Mouse (Mus musculus) MEL (cell line): Measurements from ENCODE around the gene Gpr37l1. TPM values are rescaled to one million over a fixed set of nuclear protein-coding genes. Genes with fewer than 3 reads are reported as not detected.

ENCODE experiments used
- DNase-seq: peaks from one replicate; pipeline ENCODE4 v3.0.0; 2011; ENCODE audit warnings: low read depth, low spot score
- H3K27ac ChIP-seq: 2 replicates; pipeline ENCODE4 v1.5.1; 2012; ENCODE audit warnings: low read depth, mild to moderate bottlenecking, control low read depth, low read length, moderate library complexity; ENCODE audit not compliant: control insufficient read depth
- H3K27me3 ChIP-seq, 2 experiments: fragments of 150-350 bp in 1 of 2; sonication (generic) in 1 of 2; 2 replicates each; pipeline ENCODE4 v1.6.1; 2012; ENCODE audit warnings: low read length in 2 of 2, mild to moderate bottlenecking in 2 of 2, improper control_type of control experiment in 1 of 2, moderate library complexity in 1 of 2; ENCODE audit not compliant: insufficient read depth in 2 of 2, control insufficient read depth in 1 of 2
- H3K36me3 ChIP-seq, 2 experiments: 2 replicates each; pipeline ENCODE4 v1.6.1; 2012 to 2014; ENCODE audit warnings: low read length in 2 of 2, improper control_type of control experiment in 1 of 2, inconsistent platforms in 1 of 2, mild to moderate bottlenecking in 1 of 2; ENCODE audit not compliant: insufficient read depth in 2 of 2, control insufficient read depth in 1 of 2
- H3K4me1 ChIP-seq, 2 experiments: fragments of 150-350 bp in 1 of 2; sonication (generic) in 1 of 2; 2 replicates each; pipeline ENCODE4 v1.6.1; 2012; ENCODE audit warnings: low read length in 2 of 2, improper control_type of control experiment in 1 of 2, mild to moderate bottlenecking in 1 of 2; ENCODE audit not compliant: insufficient read depth in 2 of 2, control insufficient read depth in 1 of 2
- H3K4me3 ChIP-seq, 2 experiments: fragments of 150-350 bp in 1 of 2; sonication (generic) in 1 of 2; 2 replicates each; pipeline ENCODE4 v1.5.1; 2012; ENCODE audit warnings: low read depth in 2 of 2, low read length in 2 of 2, mild to moderate bottlenecking in 2 of 2, moderate library complexity in 2 of 2, control low read depth in 1 of 2, improper control_type of control experiment in 1 of 2; ENCODE audit not compliant: control insufficient read depth in 1 of 2, insufficient read depth in 1 of 2
- H3K79me2 ChIP-seq: 2 replicates; pipeline ENCODE4 v1.6.1; 2012; ENCODE audit warnings: mild to moderate bottlenecking, low read length, moderate library complexity; ENCODE audit not compliant: control insufficient read depth, poor library complexity, insufficient read depth
- H3K9ac ChIP-seq: 2 replicates; pipeline ENCODE4 v1.6.1; 2012; ENCODE audit warnings: low read depth, mild to moderate bottlenecking, control low read depth, low read length, moderate library complexity; ENCODE audit not compliant: control insufficient read depth, poor library complexity, severe bottlenecking
- H3K9me3 ChIP-seq: fragments of 150-350 bp; sonication (generic); replicated peaks from 2 replicates; pipeline ENCODE4 v1.6.1; 2012; ENCODE audit warnings: mild to moderate bottlenecking, low read length, improper control_type of control experiment, moderate library complexity; ENCODE audit not compliant: insufficient read depth
- BHLHE40 ChIP-seq: IDR thresholded peaks from 2 replicates; pipeline ENCODE4 v1.6.1; 2012; ENCODE audit warnings: low read depth, mild to moderate bottlenecking, inconsistent platforms, low read length, improper control_type of control experiment, borderline replicate concordance
- CHD1 ChIP-seq: IDR thresholded peaks from 2 replicates; pipeline ENCODE4 v1.6.1; 2012; ENCODE audit warnings: low read depth, mild to moderate bottlenecking, inconsistent platforms, low read length, improper control_type of control experiment
- CHD2 ChIP-seq: IDR thresholded peaks from 2 replicates; pipeline ENCODE4 v1.6.1; 2011; ENCODE audit warnings: low read length, improper control_type of control experiment
- CTCF ChIP-seq, 3 experiments: IDR thresholded peaks in 2 of 3; conservative IDR thresholded peaks in 1 of 3; 2 replicates each; pipeline ENCODE4 v1.5.1; 2011 to 2012; ENCODE audit warnings: low read length in 3 of 3, low read depth in 2 of 3, mild to moderate bottlenecking in 2 of 3, improper control_type of control experiment in 1 of 3, inconsistent platforms in 1 of 3, mixed read lengths in 1 of 3, moderate library complexity in 1 of 3; ENCODE audit not compliant: control insufficient read depth in 1 of 3, insufficient read depth in 1 of 3, poor library complexity in 1 of 3, severe bottlenecking in 1 of 3
- E2F4 ChIP-seq: IDR thresholded peaks from 2 replicates; pipeline ENCODE4 v1.6.1; 2011; ENCODE audit warnings: low read depth, low read length, improper control_type of control experiment, borderline replicate concordance
- ELF1 ChIP-seq: IDR thresholded peaks from 2 replicates; pipeline ENCODE4 v1.6.1; 2014; ENCODE audit warnings: low read depth, mild to moderate bottlenecking, inconsistent platforms, low read length, improper control_type of control experiment, moderate library complexity
- ETS1 ChIP-seq: IDR thresholded peaks from 2 replicates; pipeline ENCODE4 v1.6.1; 2012; ENCODE audit warnings: low read depth, mild to moderate bottlenecking, inconsistent platforms, low read length, improper control_type of control experiment, moderate library complexity
- GABPA ChIP-seq: IDR thresholded peaks from 2 replicates; pipeline ENCODE4 v1.6.1; 2012; ENCODE audit warnings: low read depth, mild to moderate bottlenecking, inconsistent platforms, low read length, improper control_type of control experiment, moderate library complexity
- GATA1 ChIP-seq: IDR thresholded peaks from 2 replicates; pipeline ENCODE4 v1.6.1; 2011; ENCODE audit warnings: low read depth, low read length, improper control_type of control experiment
- HCFC1 ChIP-seq: IDR thresholded peaks from 2 replicates; pipeline ENCODE4 v1.6.1; 2012; ENCODE audit warnings: low read depth, mild to moderate bottlenecking, inconsistent platforms, low read length, improper control_type of control experiment, moderate library complexity
- JUND ChIP-seq: IDR thresholded peaks from 2 replicates; pipeline ENCODE4 v1.6.1; 2011; ENCODE audit warnings: low read depth, mild to moderate bottlenecking, improper control_type of control experiment, low read length
- KAT2A ChIP-seq: conservative IDR thresholded peaks from 2 replicates; pipeline ENCODE4 v1.6.1; 2012; ENCODE audit warnings: low read depth, low read length, improper control_type of control experiment, inconsistent platforms
- MAFK ChIP-seq: IDR thresholded peaks from 2 replicates; pipeline ENCODE4 v1.6.1; 2011; ENCODE audit warnings: low read depth, mild to moderate bottlenecking, low read length, improper control_type of control experiment, borderline replicate concordance
- MAX ChIP-seq: IDR thresholded peaks from 2 replicates; pipeline ENCODE4 v1.6.1; 2011; ENCODE audit warnings: low read length, improper control_type of control experiment
- MEF2A ChIP-seq: IDR thresholded peaks from 2 replicates; pipeline ENCODE4 v1.6.1; 2014; ENCODE audit warnings: low read depth, mild to moderate bottlenecking, inconsistent platforms, low read length, improper control_type of control experiment; ENCODE audit not compliant: poor library complexity, insufficient replicate concordance, severe bottlenecking; ENCODE audit errors: extremely low read depth
- MXI1 ChIP-seq: IDR thresholded peaks from 2 replicates; pipeline ENCODE4 v1.6.1; 2011; ENCODE audit warnings: mild to moderate bottlenecking, low read depth, low read length, improper control_type of control experiment
- MYB ChIP-seq: IDR thresholded peaks from 2 replicates; pipeline ENCODE4 v1.6.1; 2011; ENCODE audit warnings: mild to moderate bottlenecking, low read depth, low read length, improper control_type of control experiment
- MYC ChIP-seq: IDR thresholded peaks from 2 replicates; pipeline ENCODE4 v1.6.1; 2011; ENCODE audit warnings: low read depth, mild to moderate bottlenecking, low read length, improper control_type of control experiment, moderate library complexity
- NELFE ChIP-seq: IDR thresholded peaks from 2 replicates; pipeline ENCODE4 v1.6.1; 2011; ENCODE audit warnings: low read depth, low read length, improper control_type of control experiment
- NRF1 ChIP-seq: IDR thresholded peaks from 2 replicates; pipeline ENCODE4 v1.6.1; 2014; ENCODE audit warnings: low read depth, mild to moderate bottlenecking, inconsistent platforms, low read length, improper control_type of control experiment, moderate library complexity; ENCODE audit not compliant: poor library complexity, insufficient read depth, severe bottlenecking
- POLR2A ChIP-seq, 2 experiments: IDR thresholded peaks; 2 replicates each; pipeline ENCODE4 v1.6.1; 2011 to 2012; ENCODE audit warnings: low read length in 2 of 2, mild to moderate bottlenecking in 2 of 2, control low read depth in 1 of 2, improper control_type of control experiment in 1 of 2, low read depth in 1 of 2, moderate library complexity in 1 of 2; ENCODE audit not compliant: control insufficient read depth in 1 of 2, insufficient read depth in 1 of 2, poor library complexity in 1 of 2
- POLR2AphosphoS2 ChIP-seq: IDR thresholded peaks from 2 replicates; pipeline ENCODE4 v1.6.1; 2011; ENCODE audit warnings: low read length, improper control_type of control experiment
- POLR2AphosphoS5 ChIP-seq: IDR thresholded peaks from 2 replicates; pipeline ENCODE4 v1.6.1; 2012; ENCODE audit warnings: low read depth, borderline replicate concordance, mild to moderate bottlenecking, inconsistent platforms, low read length, moderate library complexity, mixed read lengths
- RAD21 ChIP-seq: IDR thresholded peaks from 2 replicates; pipeline ENCODE4 v1.6.1; 2011; ENCODE audit warnings: mild to moderate bottlenecking, low read depth, low read length, improper control_type of control experiment
- RCOR1 ChIP-seq: IDR thresholded peaks from 2 replicates; pipeline ENCODE4 v1.6.1; 2012; ENCODE audit warnings: low read depth, mild to moderate bottlenecking, inconsistent platforms, low read length, improper control_type of control experiment
- SIN3A ChIP-seq: IDR thresholded peaks from 2 replicates; pipeline ENCODE4 v1.6.1; 2012; ENCODE audit warnings: low read length, improper control_type of control experiment, inconsistent platforms
- SMC3 ChIP-seq: IDR thresholded peaks from 2 replicates; pipeline ENCODE4 v1.6.1; 2011; ENCODE audit warnings: low read depth, low read length, improper control_type of control experiment
- TAL1 ChIP-seq: IDR thresholded peaks from 2 replicates; pipeline ENCODE4 v1.6.1; 2012; ENCODE audit warnings: mild to moderate bottlenecking, inconsistent platforms, low read length, moderate library complexity, mixed read lengths
- TBP ChIP-seq: IDR thresholded peaks from 2 replicates; pipeline ENCODE4 v1.8.0; 2011; ENCODE audit warnings: low read depth, low read length, improper control_type of control experiment
- TCF12 ChIP-seq: IDR thresholded peaks from 2 replicates; pipeline ENCODE4 v1.6.1; 2014; ENCODE audit warnings: low read depth, mild to moderate bottlenecking, inconsistent platforms, low read length, improper control_type of control experiment, moderate library complexity
- UBTF ChIP-seq: IDR thresholded peaks from 2 replicates; pipeline ENCODE4 v1.6.1; 2012; ENCODE audit warnings: low read depth, mild to moderate bottlenecking, inconsistent platforms, low read length, improper control_type of control experiment, moderate library complexity, borderline replicate concordance; ENCODE audit not compliant: insufficient read depth
- USF1 ChIP-seq: IDR thresholded peaks from 2 replicates; pipeline ENCODE4 v1.6.1; 2014; ENCODE audit warnings: low read depth, mild to moderate bottlenecking, inconsistent platforms, low read length, improper control_type of control experiment, moderate library complexity
- USF2 ChIP-seq, 2 experiments: IDR thresholded peaks; 2 replicates each; pipeline ENCODE4 v1.6.1; 2011 to 2012; ENCODE audit warnings: improper control_type of control experiment in 2 of 2, low read length in 2 of 2, borderline replicate concordance in 1 of 2, inconsistent platforms in 1 of 2, low read depth in 1 of 2, mild to moderate bottlenecking in 1 of 2; ENCODE audit not compliant: insufficient read depth in 1 of 2
- ZC3H11A ChIP-seq: IDR thresholded peaks from 2 replicates; pipeline ENCODE4 v1.6.1; 2012; ENCODE audit warnings: low read depth, mild to moderate bottlenecking, inconsistent platforms, low read length, improper control_type of control experiment
- ZKSCAN1 ChIP-seq: IDR thresholded peaks from 2 replicates; pipeline ENCODE4 v1.6.1; 2012; ENCODE audit warnings: low read depth, mild to moderate bottlenecking, inconsistent platforms, low read length, improper control_type of control experiment, moderate library complexity
- ZNF384 ChIP-seq: IDR thresholded peaks from 2 replicates; pipeline ENCODE4 v1.6.1; 2012; ENCODE audit warnings: low read depth, mild to moderate bottlenecking, inconsistent platforms, low read length, improper control_type of control experiment
- polyA plus RNA-seq, 2 experiments: library from polyadenylated mRNA; stranded (reverse) in 1 of 2; unstranded in 1 of 2; fragments of >175 nt in 1 of 2; fragments of >200 nt in 1 of 2; gene quantifications; 2 replicates each; pipeline versions ENCODE4 v1.2.1 to v1.2.4; 2012; ENCODE audit warnings: low replicate concordance in 2 of 2, low read depth in 1 of 2; ENCODE audit not compliant: insufficient read length in 2 of 2, insufficient read depth in 1 of 2, missing spikeins in 1 of 2
- total RNA-seq: library from RNA; depleted of rRNA; stranded (reverse); fragments of 300-350 nt; gene quantifications from 2 replicates; pipeline ENCODE4 v1.2.3, GENCODE M21; 2012

Gpr37l1 gene
- total and polyA plus RNA-seq, 3 experiments: not detected

DNA sequence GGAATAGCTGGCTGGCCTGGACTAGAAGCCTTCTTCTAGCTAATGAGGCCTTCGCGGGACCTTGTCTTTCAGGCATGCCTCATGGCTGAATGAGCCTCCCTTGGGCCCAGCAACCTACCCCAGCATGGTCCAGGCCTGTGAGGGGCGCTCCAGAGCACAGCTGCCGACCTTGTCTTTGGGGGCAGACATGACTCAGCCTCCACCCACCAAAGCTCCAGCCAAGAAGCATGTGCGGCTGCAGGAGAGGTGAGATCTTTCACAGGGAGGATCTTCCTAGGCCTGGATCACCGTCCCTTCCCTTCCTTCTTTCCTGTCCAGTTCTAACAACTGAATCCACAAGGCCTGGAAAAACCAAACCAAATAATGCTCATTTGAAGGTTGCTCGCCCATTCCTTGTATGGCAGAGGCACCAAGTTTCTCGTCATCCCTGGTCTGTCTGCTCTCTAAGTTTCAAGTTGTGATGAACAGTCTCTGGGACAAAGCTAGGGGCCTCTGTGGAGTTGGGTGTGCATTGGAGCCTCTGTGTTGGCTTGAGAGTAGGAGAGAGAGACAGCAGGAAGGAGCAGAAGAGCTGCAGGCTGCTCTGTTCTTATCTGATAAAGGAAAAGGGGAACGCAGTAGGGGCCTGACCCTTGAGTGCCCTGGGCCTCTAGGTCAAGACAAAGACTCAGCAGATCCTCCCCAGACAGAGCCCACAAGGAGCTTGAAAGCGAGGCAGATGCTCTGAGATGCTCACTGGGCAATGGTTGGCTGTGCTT lies 33.6 kb downstream of the Gpr37l1 start:
- no peaks in the 10 kb centered on the region for H3K27me3 ChIP-seq
- H3K9ac ChIP-seq: peak overlapping the region; percentile 97
- peaks cover 6 to 37% of the 10 kb centered on the region in 2 experiments for H3K36me3 ChIP-seq
- peaks cover 47% of the 10 kb centered on the region for H3K79me2 ChIP-seq
- H3K27ac ChIP-seq: peak overlapping the region; percentile 99
- no peaks in the 10 kb centered on the region for H3K9me3 ChIP-seq
- H3K4me1 ChIP-seq: peaks cover 8 to 36% of the 10 kb centered on the region in 2 experiments
- peak; percentile 82 for DNase-seq
- peak overlapping the region; percentile 76 to 86 for H3K4me3 ChIP-seq
- peak; percentile 36; the same call in 1 of the 2 replicates for TF ChIP-seq HCFC1
- no peak for TF ChIP-seq SMC3
- no peak for TF ChIP-seq MAFK
- TF ChIP-seq RCOR1: no peak
- TF ChIP-seq MYC: peak; percentile 78
- TF ChIP-seq MYB: no peak
- TF ChIP-seq GATA1: peak; percentile 82
- no peak for TF ChIP-seq JUND
- no peak for TF ChIP-seq NRF1
- TF ChIP-seq POLR2AphosphoS5: no peak
- TF ChIP-seq MXI1: peak; percentile 82
- TF ChIP-seq E2F4: no peak
- no peak for TF ChIP-seq KAT2A
- TF ChIP-seq USF2 (IDR thresholded peaks at IDR 0.05; ENCODE audit: borderline replicate concordance in 1 of 2, insufficient read depth in 1 of 2, low read depth in 1 of 2, low read length in 2 of 2): no peak
- TF ChIP-seq POLR2A (IDR thresholded peaks at IDR 0.05; ENCODE audit: control insufficient read depth in 1 of 2, insufficient read depth in 1 of 2, low read depth in 1 of 2, low read length in 2 of 2, poor library complexity in 1 of 2): peak in 1 of 2 experiments; percentile 60; a peak in 2 of 4 replicates
- TF ChIP-seq RAD21: no peak
- no peak for TF ChIP-seq ZKSCAN1
- TF ChIP-seq UBTF: 0 out of 2 replicates have a peak, but pooled peaks have one; percentile 54
- peak; percentile 35; the same call in 1 of the 2 replicates for TF ChIP-seq TBP
- TF ChIP-seq ZNF384: no peak
- TF ChIP-seq ETS1: no peak
- TF ChIP-seq BHLHE40: no peak
- TF ChIP-seq ZC3H11A: no peak
- no peak for TF ChIP-seq MEF2A
- TF ChIP-seq ELF1: no peak
- no peak for TF ChIP-seq CHD2
- TF ChIP-seq GABPA: no peak
- TF ChIP-seq CHD1: peak; percentile 98
- TF ChIP-seq TAL1: peak; percentile 44
- peak; percentile 46 to 64 (median 50); a peak in 5 of 6 replicates for TF ChIP-seq CTCF (IDR thresholded peaks at IDR 0.05 in 2 of 3, conservative IDR thresholded peaks at IDR 0.05 in 1 of 3; ENCODE audit: control insufficient read depth in 1 of 3, insufficient read depth in 1 of 3, low read depth in 2 of 3, low read length in 3 of 3, poor library complexity in 1 of 3, severe bottlenecking in 1 of 3)
- no peak; the same call in 1 of the 2 replicates for TF ChIP-seq SIN3A
- TF ChIP-seq USF1: no peak
- TF ChIP-seq POLR2AphosphoS2: no peak
- TF ChIP-seq NELFE: peak; percentile 41
- TF ChIP-seq MAX: peak; percentile 83
- peak; percentile 23; the same call in 1 of the 2 replicates for TF ChIP-seq TCF12
